Mouse (Mus musculus): ENCODE measurements around the gene Foxc1. TPM values are rescaled to one million over a fixed set of nuclear protein-coding genes. Genes with fewer than 3 reads are reported as not detected.

Foxc1 gene
- total RNA-seq, 2 experiments from 2014 or later, result 5.4 to 6.1 TPM

DNA sequence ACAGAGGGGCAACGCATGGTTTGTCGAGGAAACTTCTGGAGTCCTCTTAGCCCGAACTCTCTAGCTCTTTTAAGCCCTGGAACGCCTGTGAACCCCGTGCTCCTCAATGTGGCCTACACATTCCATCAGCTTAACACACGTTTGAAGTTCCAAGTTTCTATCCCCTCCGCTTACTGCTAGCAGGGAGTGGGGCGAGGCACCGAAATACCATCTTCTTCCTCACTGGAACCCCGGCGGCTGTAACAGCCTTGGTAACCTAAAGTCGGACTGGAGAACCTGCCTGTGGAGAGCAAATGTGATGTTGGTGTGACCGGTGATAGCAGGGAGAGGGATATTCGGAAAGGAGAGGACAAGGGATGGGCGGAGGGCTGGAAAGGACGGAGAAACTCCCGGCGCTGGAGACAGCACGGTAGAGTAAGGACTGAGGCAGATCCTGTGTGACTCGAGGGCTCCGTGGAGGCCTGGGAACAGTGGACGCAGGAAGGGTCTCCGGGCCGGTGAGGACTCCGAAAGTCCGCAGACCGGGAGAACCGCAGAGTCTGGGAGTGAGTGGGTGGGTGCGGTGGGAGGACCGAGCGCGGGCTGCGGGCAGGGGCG lies 504 bp upstream of the Foxc1 start:
- DNase-seq (ENCODE audit: low spot score in 2 of 2), result no peak

DNA sequence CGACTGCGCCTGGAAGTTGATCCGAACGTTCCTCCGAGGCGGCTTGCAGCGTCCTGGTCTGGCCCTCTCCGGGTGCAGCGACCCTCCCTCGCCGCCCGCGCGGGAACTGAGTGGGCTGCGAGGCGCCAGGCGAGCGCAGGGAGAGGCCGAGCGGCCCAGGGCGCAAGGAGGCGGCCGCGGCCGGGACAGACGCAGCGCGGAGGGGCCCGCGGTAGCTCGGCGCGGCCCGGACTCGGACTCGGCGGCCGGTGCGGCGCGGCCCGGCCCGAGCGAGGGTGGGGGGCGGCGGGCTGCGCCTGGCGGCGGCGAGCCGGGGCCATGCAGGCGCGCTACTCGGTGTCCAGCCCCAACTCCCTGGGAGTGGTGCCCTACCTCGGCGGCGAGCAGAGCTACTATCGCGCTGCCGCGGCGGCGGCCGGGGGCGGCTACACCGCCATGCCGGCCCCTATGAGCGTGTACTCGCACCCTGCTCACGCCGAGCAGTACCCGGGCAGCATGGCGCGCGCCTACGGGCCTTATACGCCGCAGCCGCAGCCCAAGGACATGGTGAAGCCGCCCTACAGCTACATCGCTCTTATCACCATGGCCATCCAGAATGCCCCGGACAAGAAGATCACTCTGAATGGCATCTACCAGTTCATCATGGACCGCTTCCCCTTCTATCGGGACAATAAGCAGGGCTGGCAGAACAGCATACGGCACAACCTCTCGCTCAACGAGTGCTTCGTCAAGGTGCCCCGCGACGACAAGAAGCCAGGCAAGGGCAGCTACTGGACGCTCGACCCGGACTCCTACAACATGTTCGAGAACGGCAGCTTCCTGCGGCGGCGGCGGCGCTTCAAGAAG lies 680 bp downstream of the Foxc1 start:
- no peak for DNase-seq (ENCODE audit: low spot score in 2 of 2)

DNA sequence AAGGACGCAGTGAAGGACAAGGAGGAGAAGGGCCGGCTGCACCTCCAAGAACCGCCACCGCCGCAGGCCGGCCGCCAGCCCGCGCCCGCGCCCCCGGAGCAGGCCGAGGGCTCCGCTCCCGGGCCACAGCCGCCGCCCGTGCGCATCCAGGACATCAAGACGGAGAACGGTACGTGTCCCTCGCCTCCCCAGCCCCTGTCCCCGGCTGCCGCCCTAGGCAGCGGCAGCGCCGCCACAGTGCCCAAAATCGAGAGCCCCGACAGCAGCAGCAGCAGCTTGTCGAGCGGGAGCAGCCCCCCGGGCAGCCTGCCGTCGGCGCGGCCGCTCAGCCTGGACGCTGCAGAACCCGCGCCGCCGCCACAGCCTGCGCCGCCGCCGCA lies 1.3 kb downstream of the Foxc1 start:
- DNase-seq (ENCODE audit: low spot score in 2 of 2), result no peak

DNA sequence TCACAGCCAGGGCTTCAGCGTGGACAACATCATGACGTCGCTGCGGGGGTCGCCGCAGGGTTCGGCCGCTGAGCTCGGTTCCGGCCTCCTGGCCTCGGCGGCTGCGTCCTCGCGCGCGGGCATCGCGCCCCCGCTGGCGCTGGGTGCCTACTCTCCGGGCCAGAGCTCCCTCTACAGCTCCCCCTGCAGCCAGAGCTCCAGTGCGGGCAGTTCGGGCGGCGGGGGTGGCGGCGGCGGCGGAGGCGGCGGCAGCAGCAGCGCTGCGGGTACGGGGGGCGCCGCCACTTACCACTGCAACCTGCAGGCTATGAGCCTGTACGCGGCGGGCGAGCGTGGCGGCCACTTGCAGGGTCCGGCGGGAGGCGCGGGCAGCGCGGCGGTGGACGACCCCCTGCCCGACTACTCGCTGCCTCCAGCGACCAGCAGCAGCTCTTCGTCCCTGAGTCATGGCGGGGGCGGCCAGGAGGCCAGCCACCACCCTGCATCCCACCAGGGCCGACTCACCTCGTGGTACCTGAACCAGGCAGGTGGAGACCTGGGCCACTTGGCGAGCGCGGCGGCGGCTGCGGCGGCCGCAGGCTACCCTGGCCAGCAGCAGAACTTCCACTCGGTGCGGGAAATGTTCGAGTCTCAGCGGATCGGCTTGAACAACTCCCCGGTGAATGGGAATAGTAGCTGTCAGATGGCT lies 1.8 kb downstream of the Foxc1 start:
- no peak for DNase-seq (ENCODE audit: low spot score in 2 of 2)

DNA sequence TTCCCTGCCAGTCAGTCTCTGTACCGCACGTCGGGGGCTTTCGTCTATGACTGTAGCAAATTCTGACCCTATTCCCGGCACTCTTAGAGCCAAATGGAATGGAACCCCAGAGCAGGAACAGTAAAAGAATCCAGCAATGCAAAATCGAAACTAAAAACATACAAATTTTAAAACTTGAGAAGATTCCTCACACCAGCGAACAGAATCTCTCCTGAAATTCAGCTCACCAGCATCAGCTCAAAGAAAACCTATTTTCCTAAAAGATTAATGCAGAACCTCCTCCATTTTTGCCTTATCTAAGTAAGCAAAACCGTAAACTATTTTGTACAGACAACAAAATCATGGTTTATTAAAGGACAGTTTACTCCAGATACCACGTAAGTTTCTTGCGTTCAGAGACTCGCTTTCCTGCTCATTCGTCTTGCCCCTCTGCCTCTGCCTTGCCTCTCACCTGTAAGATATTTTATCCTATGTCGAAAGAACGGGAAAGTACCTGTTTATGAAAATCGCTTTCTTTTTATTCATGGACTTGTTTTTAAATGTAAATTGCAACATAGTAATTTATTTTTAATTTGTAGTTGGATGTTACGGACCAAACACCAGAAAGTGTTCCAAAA lies 2.5 kb downstream of the Foxc1 start:
- no peak for DNase-seq (ENCODE audit: low spot score in 2 of 2)

DNA sequence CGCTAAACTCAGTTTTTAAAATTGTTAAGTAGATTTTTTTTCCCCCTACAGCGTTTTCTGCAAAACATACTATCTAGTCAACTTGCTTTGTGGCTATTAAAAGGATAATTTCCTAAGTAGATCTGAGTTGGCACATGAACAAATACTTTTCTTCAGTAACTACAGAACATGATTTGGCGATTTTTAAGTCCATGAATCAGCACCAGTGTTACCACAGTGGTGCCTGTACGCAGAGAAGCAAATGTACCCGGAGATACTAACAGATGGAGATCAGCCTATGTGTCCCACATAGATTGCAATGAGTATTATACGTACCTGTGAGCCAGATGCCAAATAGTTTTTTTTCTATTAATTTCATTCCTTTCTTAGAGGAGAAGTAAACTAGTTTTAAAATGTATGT lies 3.3 kb downstream of the Foxc1 start:
- DNase-seq (ENCODE audit: low spot score in 2 of 2), result no peak

DNA sequence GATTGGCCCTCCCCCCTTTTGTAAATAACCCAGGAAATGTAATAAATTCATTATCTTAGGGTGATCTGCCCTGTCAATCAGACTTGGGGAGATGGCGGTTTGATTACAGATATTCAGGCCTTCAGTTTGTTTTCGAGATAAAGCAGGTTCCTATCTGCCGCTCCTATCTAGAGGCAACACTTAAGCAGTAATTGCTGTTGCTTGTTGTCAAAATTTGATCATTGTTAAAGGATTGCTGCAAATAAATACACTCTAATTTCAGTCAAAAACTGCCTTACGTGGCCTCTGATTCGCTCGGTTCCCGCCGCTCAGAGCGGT lies 3.9 kb downstream of the Foxc1 start:
- no peak for DNase-seq (ENCODE audit: low spot score in 2 of 2)

DNA sequence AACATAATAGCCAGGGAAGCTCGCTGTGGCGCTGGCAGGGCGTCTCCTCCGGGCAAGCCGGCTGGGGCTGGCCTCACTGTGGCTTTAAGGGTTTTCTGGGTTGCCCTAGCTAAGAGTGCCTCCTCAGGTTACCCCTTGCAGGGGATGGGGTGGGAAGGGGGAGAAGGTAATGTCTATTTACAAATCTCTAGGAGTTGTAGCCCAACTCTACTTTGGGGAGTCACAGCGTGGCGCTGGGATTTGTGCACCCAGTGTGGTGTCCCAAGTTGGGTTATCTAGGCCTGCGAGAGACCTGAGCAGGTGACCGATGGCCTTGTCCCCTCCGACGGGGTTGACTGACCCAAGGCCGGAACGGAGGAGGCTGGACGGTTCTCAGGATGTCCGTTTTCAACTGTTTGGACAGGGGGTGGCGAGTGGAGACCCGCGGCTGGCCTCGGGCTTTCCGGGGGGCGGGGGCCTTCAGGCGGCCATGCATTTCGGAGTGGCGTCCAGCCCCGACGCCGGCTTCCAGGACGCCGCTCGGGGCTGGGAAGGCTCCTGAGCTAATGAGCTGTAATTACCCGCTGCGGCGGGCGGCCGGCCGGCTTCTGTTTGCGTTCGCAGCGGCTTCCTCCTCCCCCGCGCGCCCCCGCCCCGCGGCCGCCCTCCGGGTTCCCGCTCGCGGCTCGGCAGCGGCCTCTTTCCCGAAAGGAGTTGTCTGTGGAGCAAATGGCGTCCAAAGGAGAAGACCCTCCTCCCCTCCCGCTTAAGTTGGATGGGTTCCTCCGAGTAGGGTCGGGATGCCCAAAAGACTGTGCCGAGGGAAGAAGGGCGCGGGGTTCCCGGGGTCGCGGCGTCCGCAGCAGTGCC lies 4.5 kb downstream of the Foxc1 start:
- no peak for DNase-seq (ENCODE audit: low spot score in 2 of 2)

DNA sequence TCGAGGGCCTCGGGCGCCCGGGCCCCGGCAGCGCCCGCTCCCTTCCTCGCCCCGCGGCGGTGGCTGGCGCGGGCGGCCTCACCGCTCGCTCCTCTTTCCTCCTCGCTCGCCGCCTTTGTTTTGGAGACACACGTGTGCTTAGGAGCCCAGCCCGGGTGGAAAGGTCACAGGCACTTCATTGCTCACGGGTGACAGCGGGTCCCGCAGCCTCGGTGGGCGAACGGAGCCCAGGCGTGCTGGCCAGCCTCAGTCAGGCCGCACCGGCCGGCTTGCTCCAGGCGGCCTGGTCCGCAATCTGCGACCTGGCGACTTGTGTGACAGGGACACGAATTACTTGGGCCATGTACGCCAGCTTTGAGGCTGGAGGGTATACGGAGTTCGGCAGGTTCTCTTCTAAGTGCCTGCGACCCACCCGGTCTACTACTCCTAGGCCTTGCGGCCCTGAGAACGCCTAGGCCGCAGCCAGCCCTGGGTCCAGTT lies 5.1 kb downstream of the Foxc1 start:
- DNase-seq (ENCODE audit: low spot score in 2 of 2), result no peak

DNA sequence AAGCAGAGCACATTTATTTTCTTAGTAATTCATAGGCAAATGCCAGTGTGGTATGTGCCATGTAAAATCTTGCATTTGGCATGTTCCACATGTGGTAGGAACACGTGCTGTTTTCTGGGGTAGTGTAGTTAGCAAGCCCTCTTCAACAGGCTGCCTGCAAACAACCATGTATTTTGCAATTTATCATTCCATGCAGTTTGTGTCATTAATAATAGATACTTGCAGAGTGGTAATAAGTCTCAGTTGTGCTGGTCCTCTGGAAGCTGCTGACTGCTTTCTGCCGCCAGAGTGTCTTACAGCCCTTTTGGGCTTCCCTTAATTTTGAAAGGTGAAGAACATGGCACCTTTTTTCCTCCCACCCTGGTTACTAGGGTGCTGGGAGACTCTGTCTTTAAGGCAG lies 6.3 kb downstream of the Foxc1 start:
- DNase-seq (ENCODE audit: low spot score in 2 of 2), result no peak

DNA sequence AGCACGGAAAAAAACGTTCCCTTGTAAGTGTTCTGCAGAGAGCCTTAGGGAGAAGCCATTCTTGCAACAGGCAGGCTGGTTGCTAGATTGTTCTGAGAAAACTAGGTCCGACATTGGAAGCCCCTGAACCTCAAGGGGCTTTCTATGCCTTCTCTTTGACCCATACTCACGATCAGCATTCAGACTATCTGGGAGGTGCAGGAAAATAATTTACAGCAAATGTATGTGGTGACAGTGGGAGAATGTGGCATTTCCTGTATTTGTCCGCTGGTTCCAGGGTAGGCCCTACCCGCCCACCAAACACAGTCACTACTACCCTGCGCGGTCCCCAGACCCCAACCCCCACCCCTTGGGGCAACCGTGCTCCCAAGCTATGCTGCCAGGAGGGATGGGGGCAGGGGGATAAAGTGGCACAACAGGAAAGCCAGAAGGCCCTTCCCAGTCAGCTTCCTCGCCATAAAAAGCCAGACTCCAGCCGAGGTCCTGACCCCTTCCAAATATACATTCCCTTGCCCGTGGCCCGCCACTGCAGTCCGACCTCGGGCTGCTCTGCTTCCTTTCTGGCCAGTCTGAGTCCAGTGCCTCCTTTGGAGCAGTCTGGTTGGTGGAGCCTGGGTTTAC lies 9.1 kb downstream of the Foxc1 start:
- DNase-seq (ENCODE audit: low spot score in 2 of 2), result no peak

DNA sequence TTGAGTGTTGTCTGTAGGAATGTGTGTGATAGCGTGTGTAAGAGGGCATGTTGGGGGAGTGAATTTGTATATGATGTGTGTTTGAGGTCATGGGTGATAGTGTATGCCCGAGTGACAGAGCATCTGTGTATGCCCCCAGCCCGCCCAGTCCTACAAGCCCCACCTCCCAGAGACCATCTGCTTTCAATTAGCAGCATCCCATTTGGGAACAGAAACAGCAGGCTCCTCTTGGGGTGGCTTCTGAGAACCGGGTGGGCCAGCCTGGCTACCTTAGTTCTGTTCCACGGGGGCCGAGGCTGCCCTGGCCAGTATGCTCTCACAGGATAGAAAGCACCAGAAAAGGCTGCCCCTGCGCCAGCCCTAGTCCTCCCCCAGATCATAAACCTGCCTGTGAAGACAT lies 11.9 kb downstream of the Foxc1 start:
- DNase-seq (ENCODE audit: low spot score in 2 of 2), result no peak

DNA sequence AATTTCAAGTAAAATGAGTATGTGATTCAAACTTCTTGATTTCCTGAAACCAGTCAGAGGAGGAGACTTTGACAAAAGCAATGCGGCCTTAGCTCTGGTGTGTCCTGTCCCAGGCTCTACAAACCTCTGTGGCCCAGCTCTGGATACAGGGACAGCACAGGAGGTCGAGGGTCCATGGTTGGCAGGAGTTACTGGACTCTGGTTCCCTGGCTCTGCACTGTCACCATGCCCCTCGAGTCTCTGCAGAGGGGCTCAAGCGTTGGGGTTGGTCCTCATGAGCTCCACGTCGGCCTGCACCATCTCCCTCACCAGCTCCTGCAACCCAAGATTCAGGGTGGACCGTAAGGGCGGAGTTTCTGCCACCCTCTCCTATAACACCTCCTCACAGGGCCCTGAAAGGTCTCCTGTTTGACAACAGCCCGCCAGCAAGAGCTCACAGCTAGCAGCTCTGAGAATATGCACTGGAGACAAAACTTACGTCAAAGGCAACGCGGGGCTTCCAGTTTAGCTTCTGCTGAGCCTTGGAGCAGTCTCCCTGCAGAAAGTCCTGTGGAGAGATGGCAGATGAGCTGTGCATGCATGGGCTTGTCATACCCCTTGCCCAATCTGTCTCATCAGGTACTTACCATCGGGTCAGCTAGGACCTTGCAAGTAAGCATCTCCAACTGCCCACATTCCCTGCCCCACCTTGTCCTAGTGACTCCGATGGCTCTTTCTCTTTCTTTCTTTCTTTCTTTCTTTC lies 13.4 kb downstream of the Foxc1 start:
- no peak for DNase-seq (ENCODE audit: low spot score in 2 of 2)

DNA sequence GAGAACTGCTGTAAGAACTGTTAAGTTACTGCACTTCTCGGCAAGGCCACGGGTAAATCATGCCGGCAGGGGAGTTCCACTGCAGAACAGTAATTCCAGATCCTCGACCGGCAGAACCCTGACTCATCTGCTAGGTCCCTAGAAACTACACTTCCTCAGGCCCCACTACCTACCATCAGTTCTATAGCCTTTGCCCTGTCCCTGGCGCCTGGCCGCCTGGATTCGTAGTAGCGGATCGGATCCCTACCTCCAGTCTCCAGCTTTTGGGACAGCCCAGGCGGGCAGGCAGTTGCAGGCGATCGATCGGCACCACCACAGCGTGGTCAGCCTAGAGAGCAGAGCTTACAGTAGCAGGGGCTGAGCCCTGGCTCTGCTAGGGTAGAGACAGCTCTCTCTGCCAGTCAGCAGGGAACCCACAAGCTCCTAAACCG lies 14.2 kb downstream of the Foxc1 start:
- no peak for DNase-seq (ENCODE audit: low spot score in 2 of 2)

DNA sequence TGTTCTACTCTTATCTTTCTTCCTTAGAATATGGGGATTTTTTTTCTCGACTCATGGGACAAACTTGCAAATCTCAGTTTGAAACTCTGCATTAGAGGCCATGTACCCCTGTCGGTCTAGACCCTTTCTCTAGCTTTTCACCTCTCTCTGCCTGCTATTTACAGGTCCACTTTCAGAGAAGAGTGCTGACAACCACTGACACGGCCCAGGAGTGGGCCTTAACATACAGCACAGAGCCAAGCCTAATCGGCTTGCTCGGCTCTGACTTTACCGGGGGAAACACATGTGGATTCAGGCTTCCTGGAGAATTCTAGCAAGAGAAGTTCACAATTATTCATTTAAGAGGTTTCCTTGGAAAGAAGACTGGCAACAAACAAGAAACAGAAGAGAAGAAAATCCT lies 14.6 kb downstream of the Foxc1 start:
- DNase-seq (ENCODE audit: low spot score in 2 of 2), result no peak

DNA sequence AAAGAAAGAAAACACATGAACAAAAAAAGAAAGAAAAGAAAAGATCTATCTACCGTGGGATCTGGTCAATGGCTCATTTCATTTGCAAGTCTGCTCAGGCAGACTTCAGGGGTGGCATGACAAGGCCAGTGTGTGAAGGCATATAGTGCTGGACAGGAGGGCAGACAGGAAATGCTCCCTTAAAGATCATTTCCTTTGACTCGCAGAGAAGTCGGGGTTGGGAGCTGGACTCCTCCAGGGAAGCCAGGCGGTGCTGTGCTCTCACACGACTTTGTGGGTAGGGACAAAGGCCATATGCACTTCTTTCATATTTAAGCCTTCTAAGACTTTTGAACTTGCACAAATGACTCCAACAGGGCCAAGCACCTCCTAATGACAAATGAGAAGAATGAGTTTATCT lies 16.9 kb downstream of the Foxc1 start:
- DNase-seq (ENCODE audit: low spot score in 2 of 2), result no peak

DNA sequence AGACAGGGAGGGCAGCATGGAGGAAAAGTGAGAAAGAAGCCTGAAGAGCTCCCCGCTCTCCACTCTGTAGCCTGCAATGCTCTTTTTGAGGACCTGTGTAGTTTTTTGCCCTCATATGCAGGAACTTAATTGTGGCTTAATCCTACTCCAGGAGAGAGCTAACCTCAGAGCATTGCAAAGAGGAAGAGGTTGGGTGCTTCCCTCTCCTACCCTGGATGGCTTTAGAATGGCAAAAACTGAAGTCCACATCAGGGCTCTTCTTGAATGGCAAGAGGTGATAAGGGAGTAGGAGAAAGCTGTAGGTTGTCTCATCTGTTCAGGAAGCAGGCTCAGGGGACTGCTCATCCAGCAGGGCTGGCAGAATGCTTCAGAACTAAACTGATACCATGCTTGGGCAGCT lies 18.7 kb downstream of the Foxc1 start:
- DNase-seq (ENCODE audit: low spot score in 2 of 2), result no peak

DNA sequence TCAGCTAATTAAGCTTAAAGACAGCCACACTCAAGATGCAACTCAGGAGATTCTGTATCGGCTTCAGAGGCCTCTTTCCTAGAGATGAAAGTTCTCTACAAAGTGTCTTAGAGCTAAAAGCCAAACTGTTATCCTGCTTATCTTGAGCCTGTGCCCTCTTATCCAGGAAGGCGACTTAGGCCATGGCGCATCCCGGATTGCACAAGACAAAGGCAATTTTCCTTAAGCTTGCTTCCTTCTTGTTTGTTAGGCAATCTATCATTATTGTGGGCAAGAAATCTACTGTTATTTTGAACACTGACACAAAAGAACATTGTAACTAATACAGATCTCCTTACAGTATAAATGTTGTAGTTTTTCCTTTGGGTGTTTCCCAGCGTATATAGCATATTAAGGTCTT lies 20.7 kb downstream of the Foxc1 start:
- no peak for DNase-seq (ENCODE audit: low spot score in 2 of 2)

DNA sequence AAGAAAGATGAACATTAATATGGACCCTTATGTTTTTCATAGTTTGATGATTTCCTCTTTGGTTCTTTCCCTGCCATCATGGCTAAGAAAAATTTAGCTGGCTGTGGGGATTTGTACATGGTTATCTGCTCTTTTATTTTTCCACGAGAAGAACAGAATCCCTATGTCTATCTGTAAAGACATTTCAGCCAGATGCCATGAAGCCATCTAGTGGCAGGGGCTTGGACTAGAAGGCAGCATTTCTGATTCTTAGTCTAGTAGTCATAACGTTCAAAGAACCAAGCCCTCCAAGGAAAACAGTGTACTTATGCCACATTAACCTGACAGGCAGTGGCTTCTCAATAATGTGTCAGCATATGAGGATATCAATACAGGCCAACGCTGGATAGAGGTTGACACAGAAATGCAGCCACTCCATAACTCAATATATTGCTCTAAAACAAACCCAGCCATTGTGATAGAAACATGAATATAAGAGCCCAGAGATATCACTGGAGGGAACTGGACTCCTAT lies 21.4 kb downstream of the Foxc1 start:
- DNase-seq (ENCODE audit: low spot score in 2 of 2), result no peak

DNA sequence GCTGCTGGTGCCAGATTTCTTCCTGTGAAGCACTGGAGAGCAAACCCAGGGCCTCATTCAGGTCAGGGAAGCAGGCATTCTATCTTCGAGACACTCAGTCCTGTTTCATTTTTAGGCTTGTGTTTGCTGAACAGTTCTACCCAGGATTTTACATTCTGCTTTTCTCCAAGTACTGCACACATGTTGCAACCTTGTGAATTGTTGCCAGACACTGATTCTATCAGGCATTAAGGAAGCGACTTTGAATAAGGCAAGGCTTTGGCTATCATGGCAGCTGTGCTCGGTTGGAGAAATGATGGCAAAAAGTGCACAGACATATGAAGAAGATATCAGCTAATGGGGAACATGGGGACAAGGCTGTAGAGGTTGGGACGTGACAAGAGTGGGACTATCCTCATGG lies 22.0 kb downstream of the Foxc1 start:
- no peak for DNase-seq (ENCODE audit: low spot score in 2 of 2)

Data from layer of hippocampus, postnatal 14 days (tissue).